20 mouse cellular contexts compared by ENCODE assay signal in the genomic region with DNA sequence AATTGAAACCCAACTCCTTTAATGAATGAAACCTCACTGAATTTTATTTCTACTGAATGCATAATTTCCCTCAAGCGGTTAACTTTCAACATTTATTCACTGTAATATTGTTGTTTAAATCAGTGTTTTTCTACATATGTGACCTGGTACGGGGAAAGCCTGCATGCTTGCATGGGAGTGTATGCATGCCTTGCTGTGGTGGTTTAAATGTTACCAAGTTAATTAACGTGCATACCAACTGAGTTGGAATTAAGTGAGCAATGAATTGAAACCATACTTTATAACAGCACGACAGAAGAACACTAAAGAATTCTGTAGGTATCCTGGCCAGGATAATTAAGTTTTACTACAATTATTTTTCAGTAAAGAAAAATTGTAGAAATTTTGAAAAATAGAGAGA.
"Had no signal": no experiment of that assay in that cellular context is flagged by ENCODE, and none has a peak within 500 bp of the region (broad histone marks: within the 10 kb centered on the region; RNA-seq: fewer than 3 reads in every experiment).

No protein-coding gene starts in this region.

- H3K4me2 ChIP-seq: limb, embryonic 13.5 days; liver, embryonic 12.5 days; liver, embryonic 15.5 days; midbrain, embryonic 11.5 days; stomach, embryonic 15.5 days had no signal

- H3K27me3 ChIP-seq: limb, embryonic 13.5 days; liver, embryonic 12.5 days; liver, embryonic 15.5 days; stomach, embryonic 15.5 days had no signal

- H3K36me3 ChIP-seq: limb, embryonic 10.5 days; limb, embryonic 13.5 days; liver, embryonic 12.5 days; liver, embryonic 15.5 days; stomach, embryonic 15.5 days had no signal

- H3K4me1 ChIP-seq: limb, embryonic 13.5 days; liver, embryonic 12.5 days; liver, embryonic 15.5 days; stomach, embryonic 15.5 days had no signal

- H3K9me3 ChIP-seq: limb, embryonic 10.5 days; limb, embryonic 13.5 days; liver, embryonic 12.5 days; liver, embryonic 15.5 days; stomach, embryonic 15.5 days had no signal

- H3K4me3 ChIP-seq: limb, embryonic 10.5 days; limb, embryonic 13.5 days; liver, embryonic 12.5 days; liver, embryonic 15.5 days; stomach, embryonic 15.5 days had no signal

- H3K9ac ChIP-seq: limb, embryonic 13.5 days; liver, embryonic 12.5 days; liver, embryonic 15.5 days; stomach, embryonic 15.5 days had no signal

- H3K27ac ChIP-seq: limb, embryonic 10.5 days; limb, embryonic 13.5 days; liver, embryonic 12.5 days; liver, embryonic 15.5 days; stomach, embryonic 15.5 days had no signal

- ATAC-seq: liver, embryonic 12.5 days had no signal

- DNase-seq: kidney, adult 18-20 months; kidney, adult 9 months; kidney, postnatal 14 days; kidney, postnatal 4 days; layer of hippocampus, postnatal 36 days; liver; lung, adult 2 months; lung, postnatal 14 days; lung, postnatal 4 days; midbrain, embryonic 14.5 days; right cerebral cortex, postnatal 25 days; spleen, adult 18-20 months; thymus, adult 18-20 months; thymus, postnatal 36 days had no signal
